Mouse (Mus musculus) natural killer cell, adult 2 months (primary cell): ENCODE data around the gene Pepd.

ENCODE experiments used
- DNase-seq, 2 experiments: peaks; one replicate each; pipeline ENCODE4 v3.0.0; 2022; ENCODE audit warnings: low spot score in 2 of 2

Gene Pepd

GRCm38 (mm10) chr7:35056436-35056864 is 144.3 kb downstream of the Pepd start, which contains the start of gene Cebpg:
Gene Cebpg (minus strand): TSS chr7:35056573.
- DNase-seq: peak; percentile 96 to 97

- peak; percentile 28 to 42 for DNase-seq
These were observed 144.8 kb downstream of the Pepd start for GRCm38 (mm10) chr7:35056999-35057398.

GRCm38 (mm10) chr7:35057569-35057968 is 145.4 kb downstream of the Pepd start:
- DNase-seq: no peak

GRCm38 (mm10) chr7:35058329-35058728 is 146.2 kb downstream of the Pepd start:
- no peak for DNase-seq

GRCm38 (mm10) chr7:35059467-35059866 is 147.3 kb downstream of the Pepd start:
- no peak for DNase-seq

- no peak for DNase-seq
These were observed 152.4 kb downstream of the Pepd start for GRCm38 (mm10) chr7:35064286-35065258.

GRCm38 (mm10) chr7:35065958-35066357 is 153.8 kb downstream of the Pepd start:
- DNase-seq: no peak

- no peak for DNase-seq
These were observed 154.5 kb downstream of the Pepd start for GRCm38 (mm10) chr7:35066640-35067212.

GRCm38 (mm10) chr7:35076645-35077044 is 164.5 kb downstream of the Pepd start:
- DNase-seq: no peak

- no peak for DNase-seq
These were observed 168.7 kb downstream of the Pepd start for GRCm38 (mm10) chr7:35080843-35081338.

GRCm38 (mm10) chr7:35081406-35082104 is 169.4 kb downstream of the Pepd start:
- no peak for DNase-seq

- DNase-seq: no peak
These were observed 172.6 kb downstream of the Pepd start for GRCm38 (mm10) chr7:35084565-35085360.

- DNase-seq: peak in 1 of 2 experiments; percentile 2
These were observed 174.2 kb downstream of the Pepd start for GRCm38 (mm10) chr7:35086271-35086861.

GRCm38 (mm10) chr7:35090550-35090949 is 178.4 kb downstream of the Pepd start:
- no peak for DNase-seq
